ENCODE assay signal across 13 mouse cellular contexts in genomic region chr8:79114561-79114960, GRCm38 (mm10).
A peak's percentile ranks its signal among the peaks of the same experiment; 100 is the strongest.
DNase-seq lines count a peak whose midpoint lies in the region; ATAC-seq and TF ChIP-seq lines count a peak whose summit lies in the region.
"Had no signal": no experiment of that assay in that cellular context is flagged by ENCODE, and none has a peak within 500 bp of the region (broad histone marks: within the 10 kb centered on the region; RNA-seq: fewer than 3 reads in every experiment).

No protein-coding gene starts in this region.

- H3K4me1 ChIP-seq in liver, adult 2 months (ENCODE audit: control insufficient read depth, insufficient read depth, low read length): no peaks in the 10 kb centered on the region
- no peaks in the 10 kb centered on the region for H3K4me1 ChIP-seq in liver, embryonic 12.5 days
- H3K4me1 ChIP-seq: embryonic facial prominence, embryonic 15.5 days had no signal

- TF ChIP-seq POLR2A in liver, adult 2 months (IDR thresholded peaks at IDR 0.05; ENCODE audit: extremely low read depth, insufficient read depth, low read length): no peak

- no peak overlapping the region for H3K4me2 ChIP-seq in liver, embryonic 12.5 days
- H3K4me2 ChIP-seq: embryonic facial prominence, embryonic 15.5 days; midbrain, embryonic 12.5 days had no signal

- no peak overlapping the region for H3K27ac ChIP-seq in liver, adult 2 months (replicated peaks; ENCODE audit: insufficient read depth, low read depth, low read length)
- no peak overlapping the region for H3K27ac ChIP-seq in liver, embryonic 12.5 days
- H3K27ac ChIP-seq: embryonic facial prominence, embryonic 15.5 days; hindbrain, embryonic 10.5 days; layer of hippocampus, adult 2 months; midbrain, embryonic 12.5 days had no signal

- no peaks in the 10 kb centered on the region for H3K27me3 ChIP-seq in liver, adult 2 months (ENCODE audit: control insufficient read depth, insufficient read depth, low read length)
- no peaks in the 10 kb centered on the region for H3K27me3 ChIP-seq in liver, embryonic 12.5 days (replicated peaks)
- H3K27me3 ChIP-seq: embryonic facial prominence, embryonic 15.5 days; midbrain, embryonic 12.5 days had no signal

- 41% methylated on average over 6 of the region's 6 CpGs for WGBS in liver, adult 2 months
- WGBS in liver, embryonic 12.5 days (ENCODE audit: insufficient replicate concordance): 76% methylated on average over 6 of the region's 6 CpGs

- H3K9ac ChIP-seq in liver, adult 2 months (ENCODE audit: low read depth, low read length): no peak overlapping the region
- H3K9ac ChIP-seq in liver, embryonic 12.5 days: no peak overlapping the region
- H3K9ac ChIP-seq: embryonic facial prominence, embryonic 15.5 days; midbrain, embryonic 12.5 days had no signal

- no peak for ATAC-seq in liver, embryonic 12.5 days
- ATAC-seq in frontal cortex, adult (ENCODE audit: low TSS enrichment): no peak

- peak; percentile 27 for DNase-seq in gastrocnemius, adult 18-20 months (ENCODE audit: low spot score)
- DNase-seq in gastrocnemius, postnatal 10 days: no peak
- peak; percentile 53 for DNase-seq in liver, adult 2 months (ENCODE audit: extremely low read depth, low read depth, low spot score)
- peak; percentile 26 for DNase-seq in heart, postnatal 4 days
- DNase-seq in ovary, postnatal 36 days (ENCODE audit: low spot score): peak; percentile 77
- no peak for DNase-seq in cerebellum, adult 9-11 months
- DNase-seq: cerebellum, postnatal 36 days had no signal

- H3K9me3 ChIP-seq in liver, embryonic 12.5 days (replicated peaks): no peaks in the 10 kb centered on the region
- H3K9me3 ChIP-seq: embryonic facial prominence, embryonic 15.5 days; hindbrain, embryonic 10.5 days; midbrain, embryonic 12.5 days had no signal

- no peak overlapping the region for H3K4me3 ChIP-seq in liver, adult 2 months (ENCODE audit: insufficient read depth, low read depth, low read length)
- no peak overlapping the region for H3K4me3 ChIP-seq in liver, embryonic 12.5 days
- H3K4me3 ChIP-seq: embryonic facial prominence, embryonic 15.5 days; hindbrain, embryonic 10.5 days; layer of hippocampus, adult 2 months; midbrain, embryonic 12.5 days had no signal

- H3K79me2 ChIP-seq in liver, adult 2 months (ENCODE audit: control insufficient read depth, insufficient read depth, low read length): no peaks in the 10 kb centered on the region

- no peaks in the 10 kb centered on the region for H3K36me3 ChIP-seq in liver, adult 2 months (ENCODE audit: control insufficient read depth, insufficient read depth, low read length)
- H3K36me3 ChIP-seq in liver, embryonic 12.5 days: no peaks in the 10 kb centered on the region

- TF ChIP-seq CTCF in liver, adult 2 months (IDR thresholded peaks at IDR 0.05; ENCODE audit: low read depth, low read length): no peak

Comparison
In these comparisons a context has a peak if more than half of its experiments do, and no peak if none do; other contexts are left out.
1. DNase-seq: peak in gastrocnemius, adult 18-20 months (single experiment), liver, adult 2 months (single experiment), heart, postnatal 4 days (single experiment) and ovary, postnatal 36 days (single experiment); none in gastrocnemius, postnatal 10 days (single experiment) and cerebellum, adult 9-11 months (single experiment).